Mouse (Mus musculus) erythroblast, embryonic 14.5 days (primary cell): Measurements from ENCODE around the gene AU021092.

Source experiments
- GATA1 ChIP-seq: IDR thresholded peaks from 2 replicates; pipeline ENCODE4 v1.6.1; 2012; ENCODE audit warnings: low read length, inconsistent platforms, mixed read lengths
- TAL1 ChIP-seq: IDR thresholded peaks from 3 replicates; pipeline ENCODE4 v1.6.1; 2012; ENCODE audit warnings: low read length, inconsistent platforms, mixed read lengths

DNA sequence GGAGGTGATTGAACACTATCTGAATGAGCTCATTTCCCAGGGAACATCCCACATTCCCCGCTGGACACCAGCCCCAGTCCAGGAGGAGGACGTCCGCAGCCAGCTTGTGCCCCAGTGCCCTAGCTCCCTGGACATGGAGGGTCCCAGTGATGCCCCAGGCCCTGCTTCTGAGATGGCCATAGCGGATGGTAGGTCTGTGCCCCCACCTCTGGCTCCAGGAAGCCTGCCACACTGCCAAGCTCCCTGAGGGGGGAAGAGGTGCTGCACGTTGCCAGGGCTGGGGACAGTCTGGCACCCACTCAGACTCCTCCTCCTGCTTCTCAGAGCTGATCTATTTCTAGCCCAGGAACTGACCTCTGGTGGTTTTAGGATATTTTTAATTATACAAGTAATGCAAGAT, 53.3 kb downstream of the AU021092 start:
- no peak for TF ChIP-seq TAL1
- no peak for TF ChIP-seq GATA1
